Mouse (Mus musculus): ENCODE data around the gene Majin. TPM values are rescaled to one million over a fixed set of nuclear protein-coding genes. Genes with fewer than 3 reads are reported as not detected.

Gene Majin
- total and polyA plus RNA-seq, 3 experiments: not detected

GRCm38 (mm10) chr19:6270661-6271060, 86.5 kb downstream of the Majin start:
- peaks cover 2% of the 10 kb centered on the region for H3K27me3 ChIP-seq (replicated peaks)
- peaks cover 0 to 4% of the 10 kb centered on the region in 2 experiments for H3K36me3 ChIP-seq (replicated peaks in 1 of 2; ENCODE audit: control insufficient read depth in 1 of 2, insufficient read depth in 1 of 2, low read length in 1 of 2)
- H3K4me2 ChIP-seq (ENCODE audit: insufficient read depth, low read depth, poor library complexity, severe bottlenecking): no peak overlapping the region
- H3K9ac ChIP-seq (ENCODE audit: insufficient read depth, low read depth): no peak overlapping the region
- peaks cover 19 to 51% of the 10 kb centered on the region in 2 experiments for H3K4me1 ChIP-seq (ENCODE audit: control insufficient read depth in 1 of 2, insufficient read depth in 2 of 2)
- H3K27ac ChIP-seq (ENCODE audit: insufficient read depth, low read depth): no peak overlapping the region
- peaks cover 5% of the 10 kb centered on the region; the same call in 1 of the 2 replicates for H3K79me2 ChIP-seq (replicated peaks; ENCODE audit: control insufficient read depth, extremely low read depth, insufficient read depth, poor library complexity, severe bottlenecking)
- TF ChIP-seq ETS1 (conservative IDR thresholded peaks at IDR 0.05; ENCODE audit: low read depth, low read length): no peak
- no peak for TF ChIP-seq MEF2A (IDR thresholded peaks at IDR 0.05; ENCODE audit: borderline replicate concordance, low read depth, low read length)
- TF ChIP-seq SIN3A (IDR thresholded peaks at IDR 0.05; ENCODE audit: low read length): no peak
- dilution Hi-C loops (cut with MboI; ENCODE audit: extremely low pct_ligation_motif_present, extremely low pct_unique_long_range_greater_than_20kb, low sequenced_read_pairs) (no loop called here), in situ Hi-C loops (cut with MboI; ENCODE audit: low pct_ligation_motif_present, low pct_unique_long_range_greater_than_20kb, low sequenced_read_pairs) (no loop called here)
- no peak overlapping the region for H3K4me3 ChIP-seq (replicated peaks in 1 of 3; ENCODE audit: low read depth in 2 of 3, low read length in 2 of 3, poor library complexity in 1 of 3)
- H3K9me3 ChIP-seq (replicated peaks; ENCODE audit: low read length): no peaks in the 10 kb centered on the region
- DNase-seq (ENCODE audit: extremely low read depth): no peak

GRCm38 (mm10) chr19:6271206-6271605, 87.0 kb downstream of the Majin start:
- dilution Hi-C loops (cut with MboI; ENCODE audit: extremely low pct_ligation_motif_present, extremely low pct_unique_long_range_greater_than_20kb, low sequenced_read_pairs): no loop called here
- no peak for DNase-seq (ENCODE audit: extremely low read depth)
- H3K9ac ChIP-seq (ENCODE audit: insufficient read depth, low read depth): no peak overlapping the region
- H3K36me3 ChIP-seq (replicated peaks in 1 of 2; ENCODE audit: control insufficient read depth in 1 of 2, insufficient read depth in 1 of 2, low read length in 1 of 2): peaks cover 0 to 4% of the 10 kb centered on the region in 2 experiments
- in situ Hi-C loops (cut with MboI; ENCODE audit: low pct_ligation_motif_present, low pct_unique_long_range_greater_than_20kb, low sequenced_read_pairs): no loop called here
- H3K9me3 ChIP-seq (replicated peaks; ENCODE audit: low read length): no peaks in the 10 kb centered on the region
- H3K27me3 ChIP-seq (replicated peaks): peaks cover 2% of the 10 kb centered on the region
- H3K4me2 ChIP-seq (ENCODE audit: insufficient read depth, low read depth, poor library complexity, severe bottlenecking): no peak overlapping the region
- no peak overlapping the region for H3K27ac ChIP-seq (ENCODE audit: insufficient read depth, low read depth)
- peaks cover 19 to 55% of the 10 kb centered on the region in 2 experiments for H3K4me1 ChIP-seq (ENCODE audit: control insufficient read depth in 1 of 2, insufficient read depth in 2 of 2)
- no peak for TF ChIP-seq ZKSCAN1 (IDR thresholded peaks at IDR 0.05; ENCODE audit: borderline replicate concordance, low read depth, low read length)
- no peak for TF ChIP-seq POLR2A (IDR thresholded peaks at IDR 0.05; ENCODE audit: low read depth, low read length)
- no peak for TF ChIP-seq GABPA (IDR thresholded peaks at IDR 0.05; ENCODE audit: insufficient replicate concordance, low read depth, low read length)
- no peak overlapping the region for H3K4me3 ChIP-seq (replicated peaks in 1 of 3; ENCODE audit: low read depth in 2 of 3, low read length in 2 of 3, poor library complexity in 1 of 3)
- peaks cover 6% of the 10 kb centered on the region; the same call in 1 of the 2 replicates for H3K79me2 ChIP-seq (replicated peaks; ENCODE audit: control insufficient read depth, extremely low read depth, insufficient read depth, poor library complexity, severe bottlenecking)

DNA sequence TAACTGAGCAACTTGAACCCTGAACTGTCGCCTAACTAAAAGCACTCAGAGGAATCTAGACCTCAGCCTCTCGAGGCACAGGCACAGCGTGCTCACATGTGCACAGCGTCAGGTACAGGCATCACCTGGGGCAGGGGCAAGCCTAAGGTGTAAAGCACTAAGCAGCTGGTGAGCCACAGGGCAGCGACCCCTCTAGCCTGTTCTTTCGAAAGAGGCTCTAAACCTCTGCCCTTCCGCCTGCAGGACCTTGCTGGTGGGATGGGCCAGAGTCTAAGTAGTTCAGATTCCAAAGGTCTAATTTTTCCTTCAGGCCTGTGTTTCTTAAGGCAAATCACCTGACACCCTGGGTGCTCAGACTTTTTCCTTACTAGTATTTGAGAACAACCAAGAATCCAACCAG, 87.9 kb downstream of the Majin start:
- Histone ChIP-seq H3K9me3 (replicated peaks; ENCODE audit: low read length) (no peaks in the 10 kb centered on the region), H3K36me3 (replicated peaks in 1 of 2; ENCODE audit: control insufficient read depth in 1 of 2, insufficient read depth in 1 of 2, low read length in 1 of 2) (peaks cover 0 to 4% of the 10 kb centered on the region in 2 experiments), H3K27me3 (replicated peaks) (peaks cover 2% of the 10 kb centered on the region), H3K79me2 (replicated peaks; ENCODE audit: control insufficient read depth, extremely low read depth, insufficient read depth, poor library complexity, severe bottlenecking) (peaks cover 8% of the 10 kb centered on the region), H3K27ac (ENCODE audit: insufficient read depth, low read depth) (no peak overlapping the region), H3K4me1 (ENCODE audit: control insufficient read depth in 1 of 2, insufficient read depth in 2 of 2) (peaks cover 19 to 56% of the 10 kb centered on the region in 2 experiments), H3K9ac (ENCODE audit: insufficient read depth, low read depth) (no peak overlapping the region), H3K4me2 (ENCODE audit: insufficient read depth, low read depth, poor library complexity, severe bottlenecking) (no peak overlapping the region), H3K4me3 (replicated peaks in 1 of 3; ENCODE audit: low read depth in 2 of 3, low read length in 2 of 3, poor library complexity in 1 of 3) (no peak overlapping the region)
- no peak for TF ChIP-seq UBTF (IDR thresholded peaks at IDR 0.05; ENCODE audit: low read depth, low read length)
- TF ChIP-seq SMC3 (IDR thresholded peaks at IDR 0.05; ENCODE audit: low read depth, low read length): no peak
- in situ Hi-C loops (cut with MboI; ENCODE audit: low pct_ligation_motif_present, low pct_unique_long_range_greater_than_20kb, low sequenced_read_pairs) (no loop called here), dilution Hi-C loops (cut with MboI; ENCODE audit: extremely low pct_ligation_motif_present, extremely low pct_unique_long_range_greater_than_20kb, low sequenced_read_pairs) (no loop called here)
- no peak for DNase-seq (ENCODE audit: extremely low read depth)

Data from CH12.LX (cell line).